Mouse (Mus musculus): ENCODE data around the gene Cnga3. TPM values are rescaled to one million over a fixed set of nuclear protein-coding genes. Genes with fewer than 3 reads are reported as not detected.

The Cnga3 gene
- polyA plus RNA-seq, 1 experiment from 2014 or later: 0.12 TPM

DNA sequence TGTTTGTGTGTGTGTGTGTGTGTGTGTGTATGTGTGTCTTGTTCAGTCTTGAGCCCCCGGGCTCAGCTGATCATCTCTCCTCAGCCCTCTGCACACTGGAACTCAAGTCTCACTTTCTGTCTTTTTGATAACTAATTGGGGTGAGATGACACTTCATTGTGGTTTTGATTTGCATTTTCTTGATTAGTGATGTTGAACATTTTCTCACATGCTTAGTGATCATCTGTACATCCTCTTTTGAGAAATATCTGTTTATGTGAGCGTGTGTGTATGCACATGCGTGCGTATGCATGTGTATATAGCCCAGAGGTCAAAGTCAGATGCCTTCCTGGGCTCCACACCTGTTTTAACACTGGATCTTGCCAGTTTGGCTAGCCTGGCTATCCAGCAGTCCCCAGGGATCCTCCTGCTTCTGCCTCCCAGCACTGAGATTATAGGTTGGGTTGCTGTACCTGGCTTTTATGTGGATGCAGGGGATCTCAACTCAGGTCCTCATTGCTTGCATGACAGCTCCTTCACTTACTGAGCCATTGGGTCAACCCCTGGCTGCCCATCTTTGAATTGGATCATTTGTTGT is 95.8 kb downstream of the Cnga3 start:
- H3K4me2 ChIP-seq (ENCODE audit: low read depth, low read length): no peak overlapping the region
- H3K27me3 ChIP-seq (replicated peaks; ENCODE audit: control insufficient read depth, insufficient read depth, low read length): no peaks in the 10 kb centered on the region
- whole genome bisulfite sequencing: 94% methylated on average over 4 of the region's 4 CpGs
- no peak overlapping the region for H3K9ac ChIP-seq (ENCODE audit: low read depth, low read length)
- H3K4me1 ChIP-seq (ENCODE audit: control insufficient read depth, insufficient read depth, low read length): no peaks in the 10 kb centered on the region
- no peaks in the 10 kb centered on the region for H3K9me3 ChIP-seq (ENCODE audit: control insufficient read depth, low read length)
- no peak overlapping the region for H3K4me3 ChIP-seq (ENCODE audit: low read length)
- H3K27ac ChIP-seq (ENCODE audit: low read length): no peak overlapping the region
- ATAC-seq: no peak
- no peaks in the 10 kb centered on the region for H3K36me3 ChIP-seq (ENCODE audit: control insufficient read depth, insufficient read depth, low read length)

Other genes with a start within 250 kb of the Cnga3 start
- 1.7 TPM in 2 replicates for gene Vwa3b, start 187.8 kb upstream of the Cnga3 start, polyA plus RNA-seq (2015; fragmentation: Nextera tagmentation; extraction: Ambion mirVana)
- gene Inpp4a, start 85.4 kb downstream of the Cnga3 start, polyA plus RNA-seq (2015; fragmentation: Nextera tagmentation; extraction: Ambion mirVana): 12.1 and 12.2 TPM in 2 replicates
- gene Coa5, start 215.7 kb downstream of the Cnga3 start, polyA plus RNA-seq (2015; fragmentation: Nextera tagmentation; extraction: Ambion mirVana): 63.8 and 65.9 TPM in 2 replicates
- 121 and 131 TPM in 2 replicates for gene Unc50, start 215.7 kb downstream of the Cnga3 start, polyA plus RNA-seq (2015; fragmentation: Nextera tagmentation; extraction: Ambion mirVana)